Mouse (Mus musculus): ENCODE results near the gene Tmem140.
A peak's percentile ranks its signal among the peaks of the same experiment; 100 is the strongest.

The Tmem140 gene

GRCm38 (mm10) chr6:34907696-34908260, 44.8 kb downstream of the Tmem140 start:
- no peak for DNase-seq (ENCODE audit: low spot score in 2 of 2)

- DNase-seq (ENCODE audit: low spot score in 2 of 2) = no peak
Measured at GRCm38 (mm10) chr6:34909631-34910345, 46.8 kb downstream of the Tmem140 start.

DNA sequence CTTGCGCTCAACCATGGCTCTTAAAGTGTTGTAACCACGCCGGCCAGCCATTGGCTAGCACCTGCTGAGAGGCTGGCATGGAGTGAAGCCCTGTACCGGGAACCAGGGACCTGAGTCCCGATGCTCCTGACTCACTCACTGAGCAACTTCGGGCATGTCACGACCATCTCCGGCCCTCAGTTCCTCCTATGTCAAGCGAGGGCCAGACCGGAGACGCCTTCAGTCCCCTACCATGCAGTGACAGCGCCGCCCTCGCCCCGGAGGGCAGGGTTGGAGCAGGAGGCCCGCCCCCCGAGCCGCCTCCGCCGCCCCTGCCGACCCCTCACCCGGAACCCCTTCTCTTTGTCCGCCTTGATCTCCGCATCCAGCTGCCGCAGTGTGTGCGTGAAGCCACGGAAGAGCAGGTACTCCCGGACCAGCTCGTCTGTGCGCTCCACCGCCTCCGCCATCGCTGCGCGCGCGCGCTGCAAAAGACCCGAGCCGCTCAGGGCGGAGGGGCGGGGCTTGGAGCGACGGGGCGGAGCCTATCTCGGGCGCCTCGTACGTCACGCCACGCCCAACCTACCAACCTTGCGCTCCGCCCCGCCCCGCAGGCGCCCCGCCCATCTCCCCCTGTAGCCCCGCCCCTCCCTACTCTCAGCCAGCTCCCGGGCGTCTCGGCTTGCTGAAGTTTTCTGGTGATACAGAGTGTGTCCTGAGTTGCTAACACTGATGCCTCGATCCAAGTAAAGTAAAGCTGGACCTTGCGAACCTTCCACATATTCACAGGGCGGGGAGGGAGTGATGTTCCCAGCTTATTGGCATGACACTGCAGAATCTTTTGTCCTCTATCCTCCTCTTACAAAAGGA, 47.6 kb downstream of the Tmem140 start, which contains the start of gene Wdr91:
Gene Wdr91 (minus strand): TSS at position 506 of the 849 bp plus-strand sequence.
- DNase-seq (ENCODE audit: low spot score in 2 of 2) = peak; percentile 85

DNA sequence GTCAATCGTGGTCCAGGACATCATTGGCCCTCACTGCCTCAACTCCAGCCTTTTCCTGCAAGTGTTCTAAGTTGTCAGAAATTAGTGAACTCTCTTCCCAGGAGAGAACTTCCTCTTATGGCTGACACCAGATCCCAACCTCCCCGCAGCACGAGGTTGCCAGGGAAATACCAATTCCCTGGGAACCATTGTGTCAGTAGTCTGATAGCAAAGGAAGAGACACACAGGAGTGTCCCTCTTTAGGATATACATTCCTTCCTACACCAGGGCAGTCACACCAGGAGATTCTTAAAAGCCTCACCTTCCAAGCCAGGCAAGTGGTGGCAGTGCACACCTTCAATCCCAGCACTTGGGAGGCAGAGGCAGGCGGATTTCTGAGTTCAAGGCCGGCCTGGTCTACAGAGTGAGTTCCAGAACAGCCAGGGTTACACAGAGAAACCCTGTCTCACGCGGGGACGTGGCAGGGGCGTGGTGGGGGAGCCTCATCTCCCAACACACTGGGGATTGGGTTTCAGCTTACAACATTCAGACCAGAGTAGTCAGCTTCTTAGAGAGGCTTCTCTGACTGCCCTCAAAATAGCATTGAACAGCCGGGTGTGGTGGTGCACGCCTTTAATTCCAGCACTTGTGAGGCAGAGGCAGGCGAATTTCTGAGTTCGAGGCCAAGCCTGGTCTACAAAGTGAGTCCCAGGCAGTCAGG, 50.5 kb downstream of the Tmem140 start:
- DNase-seq (ENCODE audit: low spot score in 2 of 2) = no peak

DNA sequence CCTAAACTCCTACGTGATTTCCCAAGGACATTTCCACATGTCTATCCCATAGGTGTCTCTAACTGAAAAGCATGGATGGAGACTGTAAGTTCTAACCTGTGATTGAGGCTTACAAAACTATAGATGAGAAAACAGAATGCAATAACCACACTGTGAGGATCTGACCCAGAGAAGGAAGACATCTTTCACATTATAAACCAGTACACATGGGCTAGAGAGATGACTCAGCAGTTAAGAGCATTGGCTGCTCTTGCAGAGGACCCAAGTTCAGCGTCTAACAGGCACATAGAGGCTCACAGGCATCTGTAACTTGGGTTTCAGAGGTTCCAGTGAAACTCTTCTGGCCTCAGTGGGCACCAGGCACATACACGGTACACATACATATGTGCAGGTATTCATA, 51.5 kb downstream of the Tmem140 start:
- no peak for DNase-seq (ENCODE audit: low spot score in 2 of 2)

- no peak for DNase-seq (ENCODE audit: low spot score in 2 of 2)
Measured at GRCm38 (mm10) chr6:34919146-34919545, 56.2 kb downstream of the Tmem140 start.

DNA sequence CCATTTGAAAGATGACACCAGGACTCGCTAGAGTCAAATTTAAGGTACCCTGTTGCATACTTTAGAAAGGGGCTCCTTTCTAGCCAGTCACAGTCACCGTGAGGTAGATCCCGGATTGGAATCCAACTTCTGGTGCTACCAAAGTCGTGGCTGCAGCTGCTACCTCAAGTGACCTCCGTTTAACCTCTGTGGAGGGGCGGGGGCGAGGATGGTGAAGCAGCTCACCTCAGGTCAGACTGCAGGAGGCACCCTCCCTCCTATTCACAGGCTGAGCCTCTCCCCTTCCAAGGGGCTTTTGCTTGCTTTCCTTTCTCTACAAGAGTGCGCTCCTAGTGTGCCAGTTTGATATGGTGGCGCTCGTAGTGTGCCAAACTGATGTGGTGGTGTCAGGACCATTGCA, 57.0 kb downstream of the Tmem140 start, which contains the start of gene Stra8:
Gene Stra8 (plus strand): TSS at position 208 of the 400 bp plus-strand sequence.
- no peak for DNase-seq (ENCODE audit: low spot score in 2 of 2)

GRCm38 (mm10) chr6:34920631-34921030, 57.7 kb downstream of the Tmem140 start:
- no peak for DNase-seq (ENCODE audit: low spot score in 2 of 2)

- DNase-seq (ENCODE audit: low spot score in 2 of 2) = no peak
Measured at GRCm38 (mm10) chr6:34921941-34922340, 59.0 kb downstream of the Tmem140 start.
